Mouse (Mus musculus): Measurements from ENCODE around the gene Ch25h.

Ch25h gene

GRCm38 (mm10) chr19:34468216-34468615 is 6.7 kb downstream of the Ch25h start:
- no peak for DNase-seq

- DNase-seq = no peak
These were observed 10.5 kb downstream of the Ch25h start for GRCm38 (mm10) chr19:34464453-34464852.

GRCm38 (mm10) chr19:34461451-34462019 is 13.4 kb downstream of the Ch25h start:
- DNase-seq = no peak

GRCm38 (mm10) chr19:34450784-34451370 is 24.1 kb downstream of the Ch25h start:
- DNase-seq = no peak

- DNase-seq = no peak
These were observed 26.1 kb downstream of the Ch25h start for GRCm38 (mm10) chr19:34448851-34449250.

- DNase-seq = no peak
These were observed 29.5 kb downstream of the Ch25h start for GRCm38 (mm10) chr19:34445410-34446012.

GRCm38 (mm10) chr19:34444785-34445184 is 30.2 kb downstream of the Ch25h start:
- no peak for DNase-seq

- DNase-seq = no peak
These were observed 33.0 kb downstream of the Ch25h start for GRCm38 (mm10) chr19:34441979-34442378.

GRCm38 (mm10) chr19:34435197-34435611 is 39.8 kb downstream of the Ch25h start:
- DNase-seq = no peak

- DNase-seq = no peak
These were observed 43.6 kb downstream of the Ch25h start for GRCm38 (mm10) chr19:34431314-34431713.

GRCm38 (mm10) chr19:34423783-34424335 is 51.1 kb downstream of the Ch25h start:
- DNase-seq = no peak
